Mouse (Mus musculus) hindbrain, embryonic 14.5 days (tissue): Measurements from ENCODE around the gene Plk4. TPM values are rescaled to one million over a fixed set of nuclear protein-coding genes. Genes with fewer than 3 reads are reported as not detected.
"Not testable (repeated sequence)": the region's sequence is repeated elsewhere in the genome, so short reads cannot be mapped to it uniquely, and the experiment has no call there.

Source experiments
- ATAC-seq: fragments of 200-750 bp; cut with Nextera tagmentation; 2 replicates; pipeline ENCODE4 v1.8.0; 2017; ENCODE audit warnings: moderate number of reproducible peaks, mild to moderate bottlenecking, moderate TSS enrichment, moderate library complexity; ENCODE audit not compliant: low FRiP score
- DNase-seq: peaks from one replicate; pipeline ENCODE4 v3.0.0-alpha.2; 2015; ENCODE audit warnings: low spot score
- H3K27ac ChIP-seq: fragments of 300-500 bp; sonication (generic); 2 replicates; pipeline ENCODE4 v1.5.1; 2014; ENCODE audit warnings: mild to moderate bottlenecking, moderate library complexity
- H3K27me3 ChIP-seq: fragments of 300-500 bp; sonication (generic); 2 replicates; pipeline ENCODE4 v1.6.1; 2014; ENCODE audit warnings: mild to moderate bottlenecking, low read length, mixed read lengths; ENCODE audit not compliant: control insufficient read depth, insufficient read depth
- H3K36me3 ChIP-seq: fragments of 300-500 bp; sonication (generic); replicated peaks from 2 replicates; pipeline ENCODE4 v1.6.1; 2014; ENCODE audit not compliant: control insufficient read depth, insufficient read depth
- H3K4me1 ChIP-seq: fragments of 300-500 bp; sonication (generic); replicated peaks from 2 replicates; pipeline ENCODE4 v1.6.1; 2014; ENCODE audit warnings: antibody characterized with exemption, low read length, mixed read lengths; ENCODE audit not compliant: control insufficient read depth, insufficient read depth
- H3K4me2 ChIP-seq: fragments of 300-500 bp; sonication (generic); replicated peaks from 2 replicates; pipeline ENCODE4 v1.6.1; 2014; ENCODE audit warnings: mild to moderate bottlenecking, moderate library complexity
- H3K4me3 ChIP-seq: fragments of 300-500 bp; sonication (generic); replicated peaks from 2 replicates; pipeline ENCODE4 v1.5.1; 2014; ENCODE audit warnings: mild to moderate bottlenecking, low read length
- H3K9ac ChIP-seq: fragments of 300-500 bp; sonication (generic); 2 replicates; pipeline ENCODE4 v1.6.1; 2014
- H3K9me3 ChIP-seq: fragments of 300-500 bp; sonication (generic); 2 replicates; pipeline ENCODE4 v1.6.1; 2016; ENCODE audit warnings: low read length; ENCODE audit not compliant: control insufficient read depth
- WGBS: fragments of 180-500 bp; shearing (Covaris S2); extraction: QIAGEN DNeasy Blood & Tissue Kit; methylation state at CpG from one replicate; pipeline ENCODE4 v1.1.7; 2014; 5-methylcytosine and 5-hydroxymethylcytosine counted together
- polyA plus RNA-seq: library from polyadenylated mRNA; unstranded; fragments of >200 nt; fragmentation: Nextera tagmentation; extraction: Ambion mirVana; gene quantifications from 2 replicates; pipeline ENCODE4 v1.2.1, GENCODE M21; 2014

Gene Plk4
- polyA plus RNA-seq, 1 experiment from 2014 or later = 12.5 TPM

- no peak overlapping the region for H3K4me3 ChIP-seq
- H3K9ac ChIP-seq = no peak overlapping the region
- WGBS = 41% methylated on average over 2 of the region's 2 CpGs
- no peak overlapping the region for H3K4me2 ChIP-seq
- DNase-seq (no peak), ATAC-seq (no peak)
- peaks cover 73% of the 10 kb centered on the region for H3K36me3 ChIP-seq
- H3K27ac ChIP-seq = no peak overlapping the region
- no peaks in the 10 kb centered on the region for H3K27me3 ChIP-seq
- no peaks in the 10 kb centered on the region for H3K9me3 ChIP-seq
- no peaks in the 10 kb centered on the region for H3K4me1 ChIP-seq
Observed at GRCm38 (mm10) chr3:40809894-40810293, 10.1 kb downstream of the Plk4 start.

GRCm38 (mm10) chr3:40813275-40813674 is 13.5 kb downstream of the Plk4 start:
- Histone ChIP-seq H3K4me1 (no peaks in the 10 kb centered on the region), H3K36me3 (peaks cover 71% of the 10 kb centered on the region), H3K9ac (no peak overlapping the region), H3K4me3 (no peak overlapping the region), H3K27ac (no peak overlapping the region), H3K4me2 (no peak overlapping the region), H3K9me3 (no peaks in the 10 kb centered on the region), H3K27me3 (no peaks in the 10 kb centered on the region)
- WGBS = 92% methylated on average over 2 of the region's 2 CpGs
- no peak for ATAC-seq
- DNase-seq = no peak

- WGBS = 79% methylated on average over 5 of the region's 6 CpGs
- peak overlapping the region; percentile 84 for H3K27ac ChIP-seq
- H3K4me2 ChIP-seq = peak overlapping the region; percentile 72
- not testable (repeated sequence) for DNase-seq, ATAC-seq, H3K36me3 ChIP-seq, H3K9me3 ChIP-seq, H3K27me3 ChIP-seq, H3K4me1 ChIP-seq
- H3K4me3 ChIP-seq = peak overlapping the region; percentile 53
- H3K9ac ChIP-seq = peak overlapping the region; percentile 79
Observed at GRCm38 (mm10) chr3:40845521-40845920, 45.7 kb downstream of the Plk4 start.

- peak within 1 kb of the TSS; percentile 72 for H3K4me2 ChIP-seq
- DNase-seq (peak; percentile 95), ATAC-seq (peak; percentile 99)
- WGBS = 0% methylated on average over 34 of the region's 39 CpGs
- not testable (repeated sequence) for H3K4me1 ChIP-seq, H3K36me3 ChIP-seq, H3K9me3 ChIP-seq, H3K27me3 ChIP-seq
- H3K27ac ChIP-seq = peak within 1 kb of the TSS; percentile 84
- peak within 1 kb of the TSS; percentile 53 for H3K4me3 ChIP-seq
- peak within 1 kb of the TSS; percentile 79 for H3K9ac ChIP-seq
Observed at GRCm38 (mm10) chr3:40846473-40846956, 46.7 kb downstream of the Plk4 start, which contains the start of gene Mfsd8. Gene Mfsd8, minus strand, starts transcription at chr3:40846886.

GRCm38 (mm10) chr3:40846957-40847017 is 47.0 kb downstream of the Plk4 start, which contains the start of gene Abhd18:
Gene Abhd18, plus strand, starts transcription at chr3:40846970.
- DNase-seq, ATAC-seq, H3K4me1 ChIP-seq, H3K27me3 ChIP-seq, H3K9me3 ChIP-seq, H3K36me3 ChIP-seq: not testable (repeated sequence)
- H3K27ac ChIP-seq = peak within 1 kb of the TSS; percentile 84
- H3K4me3 ChIP-seq = peak within 1 kb of the TSS; percentile 53
- H3K9ac ChIP-seq = peak within 1 kb of the TSS; percentile 79
- no CpG with 5 or more reads among the region's 4 CpGs for WGBS
- H3K4me2 ChIP-seq = peak within 1 kb of the TSS; percentile 72

GRCm38 (mm10) chr3:40847018-40847417 is 47.2 kb downstream of the Plk4 start:
- not testable (repeated sequence) for H3K9me3 ChIP-seq, H3K36me3 ChIP-seq, H3K4me1 ChIP-seq, ATAC-seq, H3K27me3 ChIP-seq
- H3K9ac ChIP-seq = peak overlapping the region; percentile 70
- peak; percentile 38 for DNase-seq
- H3K4me2 ChIP-seq = peak overlapping the region; percentile 64
- H3K4me3 ChIP-seq = peak overlapping the region; percentile 53
- H3K27ac ChIP-seq = peak overlapping the region; percentile 84
- WGBS = 1% methylated on average over 15 of the region's 21 CpGs

GRCm38 (mm10) chr3:40847936-40848335 is 48.1 kb downstream of the Plk4 start:
- H3K36me3 ChIP-seq, H3K9ac ChIP-seq, H3K4me1 ChIP-seq, H3K27ac ChIP-seq, H3K9me3 ChIP-seq, H3K27me3 ChIP-seq, DNase-seq, ATAC-seq: not testable (repeated sequence)
- Histone ChIP-seq H3K4me3 (peak overlapping the region; percentile 53), H3K4me2 (peak overlapping the region; percentile 64)
- 93% methylated on average over 2 of the region's 2 CpGs for WGBS

GRCm38 (mm10) chr3:40853123-40853738 is 53.4 kb downstream of the Plk4 start:
- not testable (repeated sequence) for H3K4me1 ChIP-seq, DNase-seq, ATAC-seq, H3K9me3 ChIP-seq, H3K36me3 ChIP-seq, H3K27me3 ChIP-seq, H3K4me2 ChIP-seq, H3K9ac ChIP-seq, H3K4me3 ChIP-seq, H3K27ac ChIP-seq
- whole genome bisulfite sequencing = 87% methylated on average over 3 of the region's 3 CpGs
